Mouse (Mus musculus) embryonic facial prominence, embryonic 13.5 days (tissue): ENCODE measurements around the gene Shisa9. TPM values are rescaled to one million over a fixed set of nuclear protein-coding genes. Genes with fewer than 3 reads are reported as not detected.
"Not testable (repeated sequence)": the region's sequence is repeated elsewhere in the genome, so short reads cannot be mapped to it uniquely, and the experiment has no call there.

Experiments used
- ATAC-seq: fragments of 200-750 bp; cut with Nextera tagmentation; 2 replicates; pipeline ENCODE4 v1.8.0; 2017; ENCODE audit warnings: low read depth; ENCODE audit not compliant: insufficient number of reproducible peaks, insufficient read depth, low FRiP score, low TSS enrichment
- H3K27ac ChIP-seq: fragments of 300-500 bp; sonication (generic); 2 replicates; pipeline ENCODE4 v1.5.1; 2015; ENCODE audit warnings: moderate library complexity, mild to moderate bottlenecking, inconsistent platforms
- H3K27me3 ChIP-seq: fragments of 300-500 bp; sonication (generic); 2 replicates; pipeline ENCODE4 v1.6.1; 2015; ENCODE audit warnings: mild to moderate bottlenecking, inconsistent platforms
- H3K36me3 ChIP-seq: fragments of 300-500 bp; sonication (generic); 2 replicates; pipeline ENCODE4 v1.6.1; 2015; ENCODE audit warnings: mild to moderate bottlenecking, inconsistent platforms
- H3K4me1 ChIP-seq: fragments of 300-500 bp; sonication (generic); 2 replicates; pipeline ENCODE4 v1.6.1; 2015; ENCODE audit warnings: inconsistent platforms
- H3K4me2 ChIP-seq: fragments of 300-500 bp; sonication (generic); 2 replicates; pipeline ENCODE4 v1.6.1; 2015; ENCODE audit warnings: moderate library complexity, mild to moderate bottlenecking, inconsistent platforms
- H3K4me3 ChIP-seq: fragments of 300-500 bp; sonication (generic); 2 replicates; pipeline ENCODE4 v1.5.1; 2015; ENCODE audit warnings: mild to moderate bottlenecking, inconsistent platforms
- H3K9ac ChIP-seq: fragments of 300-500 bp; sonication (generic); 2 replicates; pipeline ENCODE4 v1.6.1; 2015; ENCODE audit warnings: mild to moderate bottlenecking, inconsistent platforms
- H3K9me3 ChIP-seq: fragments of 300-500 bp; sonication (generic); 2 replicates; pipeline ENCODE4 v1.6.1; 2016; ENCODE audit warnings: inconsistent platforms
- WGBS: fragments of 180-500 bp; shearing (Covaris S2); methylation state at CpG from one replicate; pipeline ENCODE4 v1.1.7; 2015; ENCODE audit warnings: mixed read lengths; 5-methylcytosine and 5-hydroxymethylcytosine counted together
- polyA plus RNA-seq: library from polyadenylated mRNA; unstranded; fragments of >200 nt; fragmentation: Nextera tagmentation; extraction: Ambion mirVana; gene quantifications from 2 replicates; pipeline ENCODE4 v1.2.1, GENCODE M21; 2015

Gene Shisa9
- 1.0 and 1.2 TPM in 2 replicates for polyA plus RNA-seq

GRCm38 (mm10) chr16:11983616-11984270, at the start of gene Shisa9:
Gene Shisa9, plus strand, starts transcription at chr16:11984113.
- no peak within 1 kb of the TSS for H3K27ac ChIP-seq
- H3K4me1 ChIP-seq: peaks cover 18% of the 10 kb centered on the region
- H3K36me3 ChIP-seq: no peaks in the 10 kb centered on the region
- ATAC-seq: no peak
- peak within 1 kb of the TSS; percentile 63 for H3K9ac ChIP-seq
- H3K4me3 ChIP-seq: peak within 1 kb of the TSS; percentile 58
- 1% methylated on average over 42 of the region's 42 CpGs for WGBS
- peaks cover 98% of the 10 kb centered on the region for H3K27me3 ChIP-seq
- peak within 1 kb of the TSS; percentile 99 for H3K4me2 ChIP-seq
- no peaks in the 10 kb centered on the region for H3K9me3 ChIP-seq

DNA sequence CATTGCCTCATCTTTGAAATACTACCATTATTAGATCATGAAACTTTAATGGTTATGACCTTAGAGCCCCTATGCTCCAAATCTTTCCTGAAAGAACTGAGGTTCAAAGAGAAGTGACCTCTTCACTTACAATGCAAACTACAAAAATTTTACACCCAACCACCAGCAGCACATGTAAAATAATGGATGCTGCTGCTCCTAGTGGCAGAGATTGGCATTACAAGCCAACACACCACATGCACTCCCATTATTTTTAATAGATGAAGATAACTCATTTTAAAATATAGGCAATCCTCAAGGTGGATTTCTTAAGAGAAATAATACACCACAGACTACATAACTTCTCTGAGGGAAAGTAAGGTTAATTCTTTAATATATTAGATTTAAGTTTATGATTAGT, 43.4 kb upstream of the Shisa9 start:
- Histone ChIP-seq H3K4me1 (no peaks in the 10 kb centered on the region), H3K4me2 (no peak overlapping the region), H3K27ac (no peak overlapping the region), H3K9me3 (no peaks in the 10 kb centered on the region), H3K9ac (no peak overlapping the region), H3K36me3 (no peaks in the 10 kb centered on the region), H3K27me3 (no peaks in the 10 kb centered on the region), H3K4me3 (no peak overlapping the region)
- no peak for ATAC-seq

DNA sequence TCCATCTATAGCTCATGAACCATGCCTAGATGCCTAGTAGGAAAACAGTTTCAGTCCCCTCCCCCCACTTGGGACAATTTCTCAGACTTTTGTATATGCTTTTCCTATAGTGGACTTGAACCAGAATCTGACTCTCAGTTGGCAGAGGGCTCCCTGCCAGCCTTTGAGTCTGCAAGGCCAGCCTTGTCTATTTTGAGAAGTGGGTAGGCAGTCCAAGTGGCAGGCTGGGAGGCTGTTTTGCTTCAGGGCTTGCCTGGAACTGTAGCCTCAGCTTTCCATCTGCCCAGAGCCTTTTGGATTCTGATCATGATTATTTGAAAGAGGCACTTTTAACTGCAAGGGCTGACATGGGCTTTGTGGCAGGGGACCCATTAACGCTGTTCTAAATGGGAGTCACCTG, 23.2 kb upstream of the Shisa9 start:
- 0 out of 2 replicates have a peak, but pooled peaks cover 2% of the 10 kb centered on the region for H3K9me3 ChIP-seq
- no peak overlapping the region for H3K27ac ChIP-seq
- H3K4me2 ChIP-seq: no peak overlapping the region
- H3K4me1 ChIP-seq: no peaks in the 10 kb centered on the region
- no peaks in the 10 kb centered on the region for H3K36me3 ChIP-seq
- 70% methylated on average over 1 of the region's 1 CpGs for WGBS
- no peak overlapping the region for H3K4me3 ChIP-seq
- no peak overlapping the region for H3K9ac ChIP-seq
- no peak for ATAC-seq
- H3K27me3 ChIP-seq: no peaks in the 10 kb centered on the region

GRCm38 (mm10) chr16:11966041-11966440, 17.9 kb upstream of the Shisa9 start:
- WGBS: 91% methylated on average over 8 of the region's 8 CpGs

DNA sequence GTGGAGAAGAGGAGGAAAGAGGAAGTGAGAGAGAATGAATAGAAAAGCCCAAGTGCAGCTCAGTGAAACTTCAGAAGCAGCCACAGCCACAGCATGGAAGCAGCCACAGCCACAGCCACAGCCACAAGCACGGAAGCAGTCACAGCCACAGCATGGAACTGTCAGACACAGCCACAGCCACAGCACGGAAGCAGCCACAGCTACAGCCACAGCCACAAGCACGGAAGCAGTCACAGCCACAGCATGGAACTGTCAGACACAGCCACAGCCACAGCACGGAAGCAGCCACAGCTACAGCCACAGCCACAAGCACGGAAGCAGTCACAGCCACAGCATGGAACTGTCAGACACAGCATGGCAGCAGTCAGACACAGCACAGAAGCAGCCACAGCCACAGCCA, 17.1 kb upstream of the Shisa9 start:
- H3K9ac ChIP-seq, H3K4me1 ChIP-seq, H3K4me2 ChIP-seq, H3K9me3 ChIP-seq, H3K36me3 ChIP-seq, ATAC-seq, H3K4me3 ChIP-seq, H3K27me3 ChIP-seq, H3K27ac ChIP-seq: not testable (repeated sequence)
- WGBS: 75% methylated on average over 5 of the region's 5 CpGs

More at GRCm38 (mm10) chr16:11966041-11966440, 17.9 kb upstream of the Shisa9 start:
- Histone ChIP-seq H3K4me3 (no peak overlapping the region), H3K27ac (no peak overlapping the region), H3K27me3 (no peaks in the 10 kb centered on the region), H3K36me3 (no peaks in the 10 kb centered on the region), H3K9ac (no peak overlapping the region), H3K4me2 (no peak overlapping the region), H3K9me3 (0 out of 2 replicates have a peak, but pooled peaks cover 2% of the 10 kb centered on the region), H3K4me1 (no peaks in the 10 kb centered on the region)
- ATAC-seq: no peak

- no peak for ATAC-seq
- 0 out of 2 replicates have a peak, but pooled peaks cover 2% of the 10 kb centered on the region for H3K9me3 ChIP-seq
- 62% methylated on average over 2 of the region's 2 CpGs for WGBS
Observed at GRCm38 (mm10) chr16:11967579-11967978, 16.3 kb upstream of the Shisa9 start.

GRCm38 (mm10) chr16:11973707-11974106, 10.2 kb upstream of the Shisa9 start:
- 34% methylated on average over 4 of the region's 4 CpGs for WGBS
- H3K9ac ChIP-seq: no peak overlapping the region
- no peak for ATAC-seq
- no peaks in the 10 kb centered on the region for H3K36me3 ChIP-seq
- no peaks in the 10 kb centered on the region for H3K4me1 ChIP-seq
- H3K4me3 ChIP-seq: no peak overlapping the region
- no peaks in the 10 kb centered on the region for H3K9me3 ChIP-seq
- H3K27me3 ChIP-seq: peaks cover 2% of the 10 kb centered on the region; the same call in 1 of the 2 replicates
- H3K4me2 ChIP-seq: no peak overlapping the region
- no peak overlapping the region for H3K27ac ChIP-seq

More at GRCm38 (mm10) chr16:11967579-11967978, 16.3 kb upstream of the Shisa9 start:
- no peak overlapping the region for H3K4me3 ChIP-seq
- no peak overlapping the region for H3K9ac ChIP-seq
- no peaks in the 10 kb centered on the region for H3K36me3 ChIP-seq
- no peak overlapping the region for H3K4me2 ChIP-seq
- no peak overlapping the region for H3K27ac ChIP-seq
- no peaks in the 10 kb centered on the region for H3K4me1 ChIP-seq
- H3K27me3 ChIP-seq: no peaks in the 10 kb centered on the region

DNA sequence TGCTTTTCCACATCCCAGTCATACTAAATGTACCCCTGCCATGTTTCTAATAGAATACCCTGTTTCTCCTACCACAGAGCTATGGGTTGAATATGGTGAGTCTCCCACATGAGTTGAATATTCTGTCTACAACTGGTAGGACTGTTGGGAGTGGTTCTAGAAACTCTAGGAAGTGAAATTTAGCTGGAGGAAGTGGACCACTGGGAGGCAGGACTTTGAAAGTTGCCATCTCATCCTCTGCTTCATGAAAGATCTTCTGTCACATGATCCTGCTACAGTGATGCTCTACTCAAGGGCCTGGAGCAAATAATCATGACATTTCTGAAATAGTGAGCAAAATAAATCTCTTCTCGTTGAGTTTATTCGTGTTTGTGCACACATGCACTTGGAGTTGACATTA, 7.2 kb upstream of the Shisa9 start:
- 83% methylated on average over 2 of the region's 2 CpGs for WGBS
- Histone ChIP-seq H3K27ac (no peak overlapping the region), H3K9me3 (no peaks in the 10 kb centered on the region), H3K4me2 (no peak overlapping the region), H3K4me1 (no peaks in the 10 kb centered on the region), H3K4me3 (no peak overlapping the region), H3K27me3 (peaks cover 31% of the 10 kb centered on the region), H3K9ac (no peak overlapping the region), H3K36me3 (no peaks in the 10 kb centered on the region)
- no peak for ATAC-seq

GRCm38 (mm10) chr16:11980764-11981163, 3.1 kb upstream of the Shisa9 start:
- Histone ChIP-seq H3K9ac (no peak overlapping the region), H3K36me3 (no peaks in the 10 kb centered on the region), H3K27me3 (peaks cover 71% of the 10 kb centered on the region), H3K9me3 (no peaks in the 10 kb centered on the region), H3K4me1 (peaks cover 18% of the 10 kb centered on the region), H3K4me3 (no peak overlapping the region), H3K27ac (no peak overlapping the region), H3K4me2 (no peak overlapping the region)
- WGBS: 15% methylated on average over 3 of the region's 3 CpGs
- no peak for ATAC-seq

- Histone ChIP-seq H3K36me3 (no peaks in the 10 kb centered on the region), H3K9ac (peak overlapping the region; percentile 40; the same call in 1 of the 2 replicates), H3K27ac (no peak overlapping the region), H3K27me3 (peaks cover 95% of the 10 kb centered on the region), H3K9me3 (no peaks in the 10 kb centered on the region), H3K4me1 (peaks cover 18% of the 10 kb centered on the region), H3K4me2 (peak overlapping the region; percentile 99), H3K4me3 (peak overlapping the region; percentile 58)
- ATAC-seq: no peak
- WGBS: under 1% methylated on average over 25 of the region's 25 CpGs
Observed at GRCm38 (mm10) chr16:11983106-11983615, 752 bp upstream of the Shisa9 start.

DNA sequence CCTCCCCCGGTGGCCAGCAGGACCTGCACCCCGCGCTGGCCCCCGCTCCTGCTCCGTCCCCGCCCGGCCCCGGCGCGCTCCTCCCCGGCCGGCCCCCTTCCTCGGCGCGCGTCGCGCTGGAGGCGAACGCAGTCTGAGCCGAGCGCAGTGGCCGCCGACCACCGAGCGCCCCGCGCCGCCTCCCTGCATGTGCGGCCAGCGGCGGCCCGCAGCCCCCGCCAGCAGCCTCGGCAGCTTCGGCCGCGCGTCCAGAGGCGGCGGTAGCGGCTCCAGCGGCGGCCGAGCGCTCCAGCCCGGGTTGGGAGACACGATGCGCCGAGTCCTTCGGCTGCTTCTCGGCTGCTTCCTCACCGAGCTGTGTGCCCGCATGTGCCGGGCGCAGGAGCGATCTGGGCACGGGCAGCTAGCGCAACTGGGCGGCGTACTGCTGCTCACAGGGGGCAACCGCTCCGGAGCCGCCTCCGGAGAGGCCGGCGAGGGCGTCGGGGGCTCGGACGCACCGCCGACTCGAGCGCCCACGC, 418 bp downstream of the Shisa9 start:
- Histone ChIP-seq H3K27me3 (peaks cover 99% of the 10 kb centered on the region), H3K4me3 (peak overlapping the region; percentile 58), H3K4me2 (peak overlapping the region; percentile 99), H3K36me3 (no peaks in the 10 kb centered on the region), H3K9me3 (no peaks in the 10 kb centered on the region), H3K27ac (no peak overlapping the region), H3K4me1 (peaks cover 18% of the 10 kb centered on the region), H3K9ac (peak overlapping the region; percentile 63)
- under 1% methylated on average over 40 of the region's 76 CpGs for WGBS
- no peak for ATAC-seq

GRCm38 (mm10) chr16:11987056-11987455, 3.1 kb downstream of the Shisa9 start:
- no peak overlapping the region for H3K4me2 ChIP-seq
- H3K27ac ChIP-seq: no peak overlapping the region
- no peaks in the 10 kb centered on the region for H3K9me3 ChIP-seq
- 63% methylated on average over 4 of the region's 4 CpGs for whole genome bisulfite sequencing
- no peak overlapping the region for H3K4me3 ChIP-seq
- H3K4me1 ChIP-seq: peaks cover 18% of the 10 kb centered on the region
- H3K9ac ChIP-seq: no peak overlapping the region
- H3K36me3 ChIP-seq: no peaks in the 10 kb centered on the region
- no peak for ATAC-seq
- peaks cover 82% of the 10 kb centered on the region for H3K27me3 ChIP-seq
